Mouse (Mus musculus) urinary bladder, postnatal 10 days (tissue): ENCODE data around the gene Zscan4f.
"Not testable (repeated sequence)": the region's sequence is repeated elsewhere in the genome, so short reads cannot be mapped to it uniquely, and the experiment has no call there.

ENCODE experiments used
- DNase-seq: peaks from one replicate; pipeline ENCODE4 v3.0.0; 2022; ENCODE audit warnings: low spot score

The Zscan4f gene

DNA sequence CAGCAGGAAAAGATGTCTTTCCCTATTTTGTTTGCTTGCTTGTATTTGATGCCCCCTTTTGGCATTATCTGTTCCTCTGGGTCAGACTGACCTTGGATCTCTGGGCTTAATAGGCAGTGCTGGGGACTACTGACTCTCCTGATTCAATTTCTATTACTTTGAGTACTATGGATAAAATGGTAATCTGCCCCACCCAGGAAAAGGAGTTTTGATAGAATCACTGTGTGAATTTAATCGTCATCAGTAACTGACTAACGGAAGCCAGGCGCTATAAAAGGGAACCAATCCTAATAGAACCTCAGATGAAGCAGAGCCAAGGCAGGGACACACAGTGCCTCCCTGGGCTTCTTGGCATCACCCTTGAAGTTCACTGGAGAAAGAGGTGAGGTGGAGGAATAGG is at the start of gene Zscan4f:
TSS of gene Zscan4f (plus strand) at position 301 of the 400 bp plus-strand sequence.
- DNase-seq = not testable (repeated sequence)

DNA sequence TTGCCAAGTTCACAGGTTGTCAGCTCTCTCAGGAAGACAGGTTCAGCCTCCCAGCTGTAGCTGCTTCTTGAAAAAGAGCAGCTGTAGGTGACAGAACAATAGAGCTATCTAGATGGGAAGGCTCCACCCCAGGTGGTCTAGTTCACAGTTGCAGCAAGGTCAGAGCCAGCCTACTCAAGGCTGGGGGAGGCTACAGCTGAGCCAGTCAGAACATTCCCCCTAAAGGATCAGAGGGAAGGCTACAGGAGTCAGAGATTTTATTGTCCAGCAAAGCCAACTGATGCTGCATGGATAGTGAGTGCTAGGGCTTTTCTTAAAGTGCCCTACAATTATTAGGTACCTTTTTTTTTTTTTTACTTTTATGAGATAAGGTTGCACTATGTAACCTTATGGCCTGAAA is 13.1 kb upstream of the Zscan4f start:
- not testable (repeated sequence) for DNase-seq
